Mouse (Mus musculus) cerebellum, postnatal 36 days (tissue): Measurements from ENCODE around the gene Hace1.
"Not testable (repeated sequence)": the region's sequence is repeated elsewhere in the genome, so short reads cannot be mapped to it uniquely, and the experiment has no call there.

Source experiments
- DNase-seq, 2 experiments: peaks; one replicate each; pipeline ENCODE4 v3.0.0; 2021 to 2022; ENCODE audit warnings: mixed read lengths in 2 of 2

Hace1 gene

GRCm38 (mm10) chr10:45577731-45578297 is at the start of gene Hace1:
TSS of gene Hace1 (plus strand) at chr10:45577829.
- peak; percentile 86 to 87 for DNase-seq

- not testable (repeated sequence) for DNase-seq
Measured at GRCm38 (mm10) chr10:45537334-45537733, 40.3 kb upstream of the Hace1 start.

- no peak for DNase-seq
Measured at GRCm38 (mm10) chr10:45542726-45543125, 34.9 kb upstream of the Hace1 start.

- no peak for DNase-seq
Measured at GRCm38 (mm10) chr10:45546799-45547198, 30.8 kb upstream of the Hace1 start.

- peak in 1 of 2 experiments; percentile 52 for DNase-seq
Measured at GRCm38 (mm10) chr10:45578298-45578821, 731 bp downstream of the Hace1 start.

GRCm38 (mm10) chr10:45583310-45583709 is 5.7 kb downstream of the Hace1 start:
- DNase-seq: no peak

GRCm38 (mm10) chr10:45583829-45584228 is 6.2 kb downstream of the Hace1 start:
- no peak for DNase-seq

- no peak for DNase-seq
Measured at GRCm38 (mm10) chr10:45584311-45585102, 6.9 kb downstream of the Hace1 start.

- DNase-seq: no peak
Measured at GRCm38 (mm10) chr10:45605853-45606252, 28.2 kb downstream of the Hace1 start.

- DNase-seq: no peak
Measured at GRCm38 (mm10) chr10:45610727-45611126, 33.1 kb downstream of the Hace1 start.

GRCm38 (mm10) chr10:45616012-45616411 is 38.4 kb downstream of the Hace1 start:
- DNase-seq: no peak

GRCm38 (mm10) chr10:45619039-45619438 is 41.4 kb downstream of the Hace1 start:
- DNase-seq: no peak

- no peak for DNase-seq
Measured at GRCm38 (mm10) chr10:45631995-45632394, 54.4 kb downstream of the Hace1 start.

GRCm38 (mm10) chr10:45632641-45633040 is 55.0 kb downstream of the Hace1 start:
- DNase-seq: peak; percentile 22 to 46

- DNase-seq: no peak
Measured at GRCm38 (mm10) chr10:45635201-45635600, 57.6 kb downstream of the Hace1 start.

GRCm38 (mm10) chr10:45639762-45640161 is 62.1 kb downstream of the Hace1 start:
- no peak for DNase-seq

- DNase-seq: no peak
Measured at GRCm38 (mm10) chr10:45654026-45654425, 76.4 kb downstream of the Hace1 start.

- no peak for DNase-seq
Measured at GRCm38 (mm10) chr10:45662015-45662414, 84.4 kb downstream of the Hace1 start.

GRCm38 (mm10) chr10:45668266-45668665 is 90.6 kb downstream of the Hace1 start:
- no peak for DNase-seq

GRCm38 (mm10) chr10:45676796-45677195 is 99.2 kb downstream of the Hace1 start:
- no peak for DNase-seq

GRCm38 (mm10) chr10:45686191-45686590 is 108.6 kb downstream of the Hace1 start:
- no peak for DNase-seq

- peak; percentile 25 to 34 for DNase-seq
Measured at GRCm38 (mm10) chr10:45694931-45695330, 117.3 kb downstream of the Hace1 start.

GRCm38 (mm10) chr10:45695522-45695921 is 117.9 kb downstream of the Hace1 start:
- DNase-seq: no peak

GRCm38 (mm10) chr10:45698930-45699329 is 121.3 kb downstream of the Hace1 start:
- no peak for DNase-seq
